In the genomic region with DNA sequence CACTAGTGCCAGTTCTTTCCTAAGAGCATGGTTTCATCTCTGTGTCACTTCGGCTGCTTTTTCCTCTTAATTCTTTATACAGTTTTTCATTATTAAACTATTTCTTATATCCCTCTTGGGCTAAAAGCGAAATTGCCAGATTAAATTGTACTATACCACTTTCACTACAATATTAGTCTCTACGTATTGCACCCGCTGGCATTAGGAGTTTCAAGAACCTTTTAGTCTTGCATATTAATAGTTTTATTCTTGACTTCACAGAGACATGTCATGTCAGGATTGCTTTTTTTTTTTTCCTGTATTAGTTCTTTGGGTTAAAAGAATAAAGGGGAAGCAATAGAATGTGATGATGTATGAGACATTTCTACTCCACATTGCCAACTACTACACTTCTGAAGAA, we compare ENCODE assay signal across 33 mouse cellular contexts.
"Had no signal": no experiment of that assay in that cellular context is flagged by ENCODE, and none has a peak within 500 bp of the region (broad histone marks: within the 10 kb centered on the region; RNA-seq: fewer than 3 reads in every experiment).

No protein-coding gene starts in this region.

- H3K4me3 ChIP-seq: heart, embryonic 13.5 days; heart, embryonic 15.5 days; hindbrain, embryonic 10.5 days; hindbrain, embryonic 12.5 days; hindbrain, embryonic 13.5 days; hindbrain, embryonic 15.5 days; intestine, embryonic 15.5 days; kidney, embryonic 15.5 days; layer of hippocampus, adult 2 months; left cerebral cortex, adult 2 months had no signal

- H3K9me3 ChIP-seq: heart, embryonic 13.5 days; heart, embryonic 15.5 days; hindbrain, embryonic 10.5 days; hindbrain, embryonic 12.5 days; hindbrain, embryonic 13.5 days; hindbrain, embryonic 15.5 days; intestine, embryonic 15.5 days; kidney, embryonic 15.5 days had no signal

- H3K36me3 ChIP-seq: heart, embryonic 13.5 days; heart, embryonic 15.5 days; hindbrain, embryonic 10.5 days; hindbrain, embryonic 12.5 days; hindbrain, embryonic 13.5 days; hindbrain, embryonic 15.5 days; intestine, embryonic 15.5 days; kidney, embryonic 15.5 days had no signal

- H3K27me3 ChIP-seq: heart, embryonic 13.5 days; heart, embryonic 15.5 days; hindbrain, embryonic 12.5 days; hindbrain, embryonic 13.5 days; hindbrain, embryonic 15.5 days; intestine, embryonic 15.5 days; kidney, embryonic 15.5 days had no signal

- H3K27ac ChIP-seq: heart, embryonic 13.5 days; heart, embryonic 15.5 days; hindbrain, embryonic 10.5 days; hindbrain, embryonic 12.5 days; hindbrain, embryonic 13.5 days; hindbrain, embryonic 14.5 days; hindbrain, embryonic 15.5 days; hindbrain, postnatal 0 days; intestine, embryonic 15.5 days; kidney, embryonic 15.5 days; kidney, postnatal 0 days; layer of hippocampus, adult 2 months; left cerebral cortex, adult 2 months had no signal

- H3K4me2 ChIP-seq: heart, embryonic 13.5 days; heart, embryonic 15.5 days; hindbrain, embryonic 12.5 days; hindbrain, embryonic 13.5 days; hindbrain, embryonic 14.5 days; hindbrain, embryonic 15.5 days; intestine, embryonic 15.5 days; kidney, embryonic 15.5 days had no signal

- DNase-seq: heart, postnatal 10 days; heart, postnatal 14 days; heart, postnatal 36 days; heart, postnatal 4 days; kidney, adult 11 months; kidney, adult 18-20 months; kidney, adult 2 months; kidney, adult 8-10 months; kidney, adult 9 months; kidney, postnatal 10 days; kidney, postnatal 14 days; kidney, postnatal 25 days; kidney, postnatal 36 days; kidney, postnatal 4 days; layer of hippocampus, adult 9-11 months; layer of hippocampus, postnatal 36 days had no signal

- H3K4me1 ChIP-seq: heart, embryonic 13.5 days; heart, embryonic 15.5 days; hindbrain, embryonic 10.5 days; hindbrain, embryonic 12.5 days; hindbrain, embryonic 13.5 days; hindbrain, embryonic 15.5 days; intestine, embryonic 15.5 days; kidney, embryonic 15.5 days had no signal

- H3K9ac ChIP-seq: heart, embryonic 13.5 days; heart, embryonic 15.5 days; hindbrain, embryonic 12.5 days; hindbrain, embryonic 13.5 days; hindbrain, embryonic 14.5 days; hindbrain, embryonic 15.5 days; intestine, embryonic 15.5 days; kidney, embryonic 15.5 days had no signal

- ATAC-seq: hindbrain, embryonic 16.5 days; hindbrain, postnatal 0 days; inflammation-experienced regulatory T-cells, adult 6 months; intestine, embryonic 15.5 days; intestine, embryonic 16.5 days; intestine, postnatal 0 days had no signal
